Mouse (Mus musculus): Measurements from ENCODE around the gene Ifit1bl1.
"Not testable (repeated sequence)": the region's sequence is repeated elsewhere in the genome, so short reads cannot be mapped to it uniquely, and the experiment has no call there.

Ifit1bl1 gene

GRCm38 (mm10) chr19:34588959-34589358 lies 12.8 kb downstream of the Ifit1bl1 start:
- DNase-seq (ENCODE audit: extremely low read depth, low read depth) = no peak

- DNase-seq (ENCODE audit: extremely low read depth, low read depth) = not testable (repeated sequence)
Observed at GRCm38 (mm10) chr19:34587898-34588692, 13.7 kb downstream of the Ifit1bl1 start.

GRCm38 (mm10) chr19:34585740-34586458 lies 15.9 kb downstream of the Ifit1bl1 start:
- not testable (repeated sequence) for DNase-seq (ENCODE audit: extremely low read depth, low read depth)

GRCm38 (mm10) chr19:34583126-34583766 lies 18.5 kb downstream of the Ifit1bl1 start, which contains the start of gene Ifit3:
Gene Ifit3, plus strand, starts transcription at chr19:34583531.
- not testable (repeated sequence) for DNase-seq (ENCODE audit: extremely low read depth, low read depth)

DNA sequence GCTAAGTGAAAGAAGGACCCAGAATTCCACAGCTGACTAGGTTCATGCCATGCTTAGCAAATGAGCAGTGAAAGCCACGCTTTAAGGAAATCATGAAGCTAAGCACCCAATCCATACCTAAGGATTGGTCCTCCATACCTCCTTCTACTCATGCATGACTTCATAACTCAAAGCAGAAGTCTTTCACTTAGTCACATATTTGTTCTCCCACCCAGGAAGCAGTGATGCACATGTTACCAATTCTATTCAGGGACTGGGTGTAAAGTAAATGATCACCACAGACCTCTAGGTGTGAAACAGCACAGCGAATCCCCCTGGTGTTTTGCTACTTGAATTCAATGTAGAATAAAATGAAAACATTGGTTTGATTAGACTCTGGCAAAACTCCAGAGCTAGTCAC lies 19.1 kb downstream of the Ifit1bl1 start:
- not testable (repeated sequence) for DNase-seq (ENCODE audit: extremely low read depth, low read depth)

DNA sequence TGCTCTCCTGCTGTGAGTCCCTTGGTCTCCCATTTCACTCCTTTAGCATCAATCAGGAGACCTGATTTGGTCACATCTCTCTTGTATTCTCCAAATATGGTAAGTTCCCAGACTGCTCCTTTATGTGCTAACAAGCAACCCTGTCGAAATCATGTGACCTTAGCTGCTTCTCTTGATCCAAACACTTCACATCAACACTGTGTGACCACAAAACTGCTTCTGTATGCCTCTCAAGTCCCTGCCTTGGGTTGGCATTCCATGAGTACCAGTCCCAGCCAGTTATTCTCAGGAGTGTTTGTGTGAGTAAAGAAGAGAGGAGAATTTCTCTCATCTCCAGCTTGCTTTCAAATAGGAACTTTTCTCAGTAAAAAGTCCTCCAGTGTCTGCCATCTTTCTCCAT lies 24.6 kb downstream of the Ifit1bl1 start:
- DNase-seq (ENCODE audit: extremely low read depth, low read depth) = no peak

GRCm38 (mm10) chr19:34573650-34574049 lies 28.1 kb downstream of the Ifit1bl1 start:
- DNase-seq (ENCODE audit: extremely low read depth, low read depth) = no peak

GRCm38 (mm10) chr19:34571080-34571479 lies 30.7 kb downstream of the Ifit1bl1 start:
- no peak for DNase-seq (ENCODE audit: extremely low read depth, low read depth)

DNA sequence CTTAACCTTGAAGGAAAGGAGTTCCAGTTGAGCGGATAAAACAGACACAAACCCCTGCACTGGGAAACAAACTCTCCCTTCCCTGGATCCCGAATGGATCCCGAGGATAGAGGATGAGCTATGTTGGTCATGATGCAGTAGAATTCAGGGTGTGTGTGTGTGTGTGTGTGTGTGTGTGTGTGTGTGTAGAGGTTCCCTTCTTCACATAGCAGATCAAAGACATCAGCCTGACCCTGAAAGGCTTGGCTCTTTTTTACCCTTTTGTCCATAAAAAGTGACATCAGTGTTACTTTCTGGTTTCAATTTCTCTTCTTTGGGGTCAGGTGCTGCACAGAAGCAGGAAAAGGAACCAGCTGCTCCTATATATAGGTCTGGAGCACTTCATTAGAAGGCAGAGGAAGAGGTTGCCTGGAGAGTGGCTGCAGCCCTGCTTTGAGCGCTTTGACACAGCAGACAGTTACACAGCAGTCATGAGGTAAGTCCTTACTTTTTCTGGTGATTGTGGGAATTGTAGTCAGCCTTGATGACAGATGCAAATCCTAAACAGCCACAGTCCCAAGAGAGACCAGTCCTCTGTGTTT lies 31.8 kb downstream of the Ifit1bl1 start:
- no peak for DNase-seq (ENCODE audit: extremely low read depth, low read depth)

DNA sequence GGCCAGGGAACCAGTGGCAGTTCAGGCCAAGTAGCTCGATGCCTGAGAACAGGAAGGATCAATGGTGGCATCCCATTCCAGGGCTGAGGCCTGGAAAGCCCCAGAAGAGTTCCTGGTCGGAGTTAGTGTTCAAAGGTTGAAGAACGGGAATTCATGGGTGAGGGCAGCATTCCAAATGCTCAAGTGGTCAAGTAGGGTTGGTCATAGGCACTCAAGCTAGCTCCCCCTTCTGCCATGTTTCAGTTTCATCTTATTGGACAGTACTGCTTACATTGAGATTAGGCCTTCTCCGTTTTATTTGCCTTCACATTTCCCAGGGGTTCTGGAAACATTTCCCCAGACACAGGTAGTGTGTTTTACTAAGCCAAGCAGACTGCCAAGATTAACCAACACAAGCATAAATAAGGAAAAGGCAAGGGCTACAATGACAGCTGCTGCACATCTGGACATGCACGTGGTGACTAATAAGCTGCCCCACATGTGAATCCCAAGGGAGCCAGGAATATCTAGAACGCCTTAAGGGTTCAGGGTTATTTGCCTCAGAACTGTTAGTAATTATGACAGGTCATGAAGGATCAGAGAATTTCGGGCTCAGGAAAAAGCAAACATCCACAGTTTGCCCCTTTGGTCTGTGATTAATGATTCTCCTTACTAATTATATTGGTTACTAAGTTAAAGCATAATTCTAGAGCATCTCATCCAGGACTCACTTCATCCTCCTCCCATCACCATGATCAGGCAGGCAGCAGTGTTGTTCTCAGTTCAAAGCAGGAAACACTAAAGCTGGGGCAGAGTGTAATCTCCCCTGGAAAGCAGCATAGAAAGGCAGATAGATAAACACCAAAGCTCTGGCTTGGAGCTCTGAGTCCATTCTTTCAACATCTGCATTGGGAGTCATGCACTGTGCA lies 32.5 kb downstream of the Ifit1bl1 start:
- no peak for DNase-seq (ENCODE audit: extremely low read depth, low read depth)

- DNase-seq (ENCODE audit: extremely low read depth, low read depth) = no peak
Observed at GRCm38 (mm10) chr19:34566178-34566784, 35.5 kb downstream of the Ifit1bl1 start.

- DNase-seq (ENCODE audit: extremely low read depth, low read depth) = peak; percentile 98
Observed at GRCm38 (mm10) chr19:34562556-34562955, 39.2 kb downstream of the Ifit1bl1 start.

DNA sequence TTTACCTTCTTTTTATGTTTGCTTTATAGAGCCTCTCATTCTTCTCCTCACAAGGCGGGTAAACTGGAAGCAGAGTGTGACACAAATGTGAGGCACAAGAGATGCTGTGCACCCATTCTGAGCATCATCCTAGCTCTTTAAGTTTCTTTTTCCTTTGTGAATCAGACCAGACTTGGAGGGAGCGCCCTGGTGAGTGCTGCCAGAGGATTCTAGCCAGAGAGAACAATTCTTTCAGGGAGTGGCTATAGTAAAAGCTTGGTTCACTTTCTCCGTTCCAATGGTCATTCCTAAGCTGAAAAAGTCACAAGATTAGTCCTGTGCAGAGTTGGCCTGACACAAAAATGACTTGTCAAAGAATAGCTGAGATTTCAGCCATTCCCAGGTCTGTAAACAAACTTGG lies 45.1 kb downstream of the Ifit1bl1 start:
- no peak for DNase-seq (ENCODE audit: extremely low read depth, low read depth)

- DNase-seq (ENCODE audit: extremely low read depth, low read depth) = no peak
Observed at GRCm38 (mm10) chr19:34554061-34554460, 47.7 kb downstream of the Ifit1bl1 start.

GRCm38 (mm10) chr19:34553522-34553921 lies 48.2 kb downstream of the Ifit1bl1 start:
- no peak for DNase-seq (ENCODE audit: extremely low read depth, low read depth)

DNA sequence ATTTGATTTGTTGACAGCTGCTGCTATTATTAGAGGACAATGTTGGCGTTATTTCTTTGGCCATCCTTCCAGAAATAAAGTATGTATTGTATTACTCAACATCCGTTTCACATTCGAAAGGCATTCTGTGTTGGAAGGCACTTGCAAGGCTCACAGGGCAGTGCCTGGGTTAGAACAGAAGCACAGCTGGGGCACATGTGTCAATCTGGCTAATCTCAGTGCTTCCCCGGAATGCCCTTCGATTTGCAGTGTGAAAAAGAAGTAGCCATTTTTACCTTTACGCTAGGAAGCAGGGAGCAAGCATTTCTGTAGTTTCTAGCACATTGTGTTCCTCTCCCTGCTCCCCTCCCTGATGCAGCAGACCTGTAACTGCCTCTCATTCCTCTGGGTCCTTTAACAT lies 48.7 kb downstream of the Ifit1bl1 start:
- DNase-seq (ENCODE audit: extremely low read depth, low read depth) = no peak

DNA sequence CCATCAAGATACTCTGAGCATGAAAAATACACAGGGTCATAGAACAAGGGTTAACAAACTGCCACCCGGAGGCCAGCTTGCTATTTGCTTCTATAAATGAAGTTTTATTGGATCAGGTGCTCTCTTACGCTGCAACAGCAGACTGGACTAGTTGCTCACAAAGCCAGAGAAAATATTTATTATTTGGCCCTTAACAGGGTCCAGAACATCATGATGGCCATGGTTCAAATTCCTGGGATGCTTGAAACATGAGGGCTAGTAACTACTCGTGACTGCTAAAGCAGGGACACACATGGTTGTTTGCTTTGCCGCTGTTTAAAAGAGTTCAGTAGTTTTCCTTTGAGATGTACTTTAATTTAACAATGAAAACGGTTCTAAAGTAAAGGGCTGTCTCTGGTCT lies 49.8 kb downstream of the Ifit1bl1 start:
- no peak for DNase-seq (ENCODE audit: extremely low read depth, low read depth)

DNA sequence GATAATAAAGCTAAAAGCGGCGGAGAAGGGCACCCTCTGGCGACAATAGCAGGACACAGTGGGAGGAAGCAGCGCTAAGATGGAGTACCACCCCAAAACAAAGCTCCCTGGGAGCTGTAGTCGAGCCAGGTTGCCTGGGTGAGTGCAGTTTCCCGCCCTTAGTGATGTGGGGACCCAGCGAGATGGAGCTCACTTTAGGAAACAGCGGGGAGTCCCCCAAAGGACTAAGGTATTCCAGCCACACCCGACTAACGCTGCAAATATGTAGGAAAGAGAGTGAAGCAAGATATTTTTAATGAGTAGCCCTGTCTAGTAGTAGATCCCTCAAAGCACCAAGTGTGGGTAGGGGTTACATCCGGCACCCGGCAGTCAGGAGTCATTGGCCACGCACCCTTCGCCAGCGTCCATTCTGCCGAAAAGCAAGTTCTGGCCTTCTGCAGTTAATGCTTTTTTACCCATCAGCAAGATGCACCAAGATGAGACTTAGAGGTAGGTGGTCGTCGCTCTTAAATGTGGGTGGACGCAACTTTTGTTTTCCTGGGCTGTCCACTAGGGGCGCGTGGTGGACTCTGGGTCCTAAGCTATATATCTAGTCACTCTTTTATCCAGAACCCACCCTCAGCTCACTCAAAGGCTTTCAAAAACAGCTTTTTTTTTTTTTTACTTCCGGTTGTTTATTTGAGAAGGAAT lies 51.1 kb downstream of the Ifit1bl1 start, which contains the start of gene Ifit2:
Gene Ifit2, plus strand, starts transcription at position 161 of the 690 bp plus-strand sequence.
- DNase-seq (ENCODE audit: extremely low read depth, low read depth) = peak; percentile 81

- DNase-seq (ENCODE audit: extremely low read depth, low read depth) = no peak
Observed at GRCm38 (mm10) chr19:34550205-34550533, 51.6 kb downstream of the Ifit1bl1 start.

DNA sequence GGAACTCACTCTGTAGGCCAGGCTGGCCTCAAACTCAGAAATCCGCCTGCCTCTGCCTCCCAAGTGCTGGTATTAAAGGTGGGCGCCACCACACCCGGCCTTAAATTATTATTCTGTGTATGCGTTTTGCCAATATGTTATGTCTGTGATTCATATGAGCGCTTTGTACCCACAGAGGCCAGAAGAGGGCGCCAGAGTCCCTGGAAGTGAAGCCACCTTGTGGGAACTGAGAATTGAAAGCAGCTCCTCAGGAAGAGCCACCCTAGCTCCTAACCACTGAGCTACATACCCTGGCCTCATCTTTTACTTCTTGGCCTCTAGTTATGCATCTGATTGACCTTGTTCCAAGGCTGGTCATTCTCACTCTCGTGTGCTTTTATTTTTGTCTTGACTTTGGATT lies 53.8 kb downstream of the Ifit1bl1 start:
- peak; percentile 70 for DNase-seq (ENCODE audit: extremely low read depth, low read depth)

Data from MEL-GATA-1-ER (cell line).